Mouse (Mus musculus) lung, embryonic 14.5 days (tissue): ENCODE measurements around the gene Gm49393. TPM values are rescaled to one million over a fixed set of nuclear protein-coding genes. Genes with fewer than 3 reads are reported as not detected.

Source experiments
- ATAC-seq: fragments of 200-750 bp; cut with Nextera tagmentation; 2 replicates; pipeline ENCODE4 v1.8.0; 2017; ENCODE audit warnings: mild to moderate bottlenecking, moderate TSS enrichment, moderate library complexity; ENCODE audit not compliant: insufficient read depth
- DNase-seq: peaks from one replicate; pipeline ENCODE4 v3.0.0-alpha.2; 2015
- H3K27ac ChIP-seq: fragments of 300-500 bp; sonication (generic); 2 replicates; pipeline ENCODE4 v1.5.1; 2014; ENCODE audit warnings: low read depth, mild to moderate bottlenecking, moderate library complexity
- H3K27me3 ChIP-seq: fragments of 300-500 bp; sonication (generic); 2 replicates; pipeline ENCODE4 v1.6.1; 2014; ENCODE audit warnings: low read length, control low read depth; ENCODE audit not compliant: insufficient read depth
- H3K36me3 ChIP-seq: fragments of 300-500 bp; sonication (generic); 2 replicates; pipeline ENCODE4 v1.6.1; 2014; ENCODE audit warnings: control low read depth; ENCODE audit not compliant: insufficient read depth
- H3K4me1 ChIP-seq: fragments of 300-500 bp; sonication (generic); 2 replicates; pipeline ENCODE4 v1.6.1; 2014; ENCODE audit warnings: antibody characterized with exemption, control low read depth; ENCODE audit not compliant: insufficient read depth
- H3K4me2 ChIP-seq: fragments of 300-500 bp; sonication (generic); 2 replicates; pipeline ENCODE4 v1.6.1; 2014; ENCODE audit warnings: mild to moderate bottlenecking
- H3K4me3 ChIP-seq: fragments of 300-500 bp; sonication (generic); 2 replicates; pipeline ENCODE4 v1.5.1; 2014; ENCODE audit warnings: low read depth, low read length
- H3K9ac ChIP-seq: fragments of 300-500 bp; sonication (generic); 2 replicates; pipeline ENCODE4 v1.6.1; 2014
- H3K9me3 ChIP-seq: fragments of 300-500 bp; sonication (generic); 2 replicates; pipeline ENCODE4 v1.6.1; 2016; ENCODE audit warnings: low read depth, low read length, control low read depth
- CTCF ChIP-seq: IDR thresholded peaks from 2 replicates; pipeline ENCODE4 v1.5.1; 2016; ENCODE audit warnings: antibody characterized with exemption, low read depth
- WGBS: fragments of 180-500 bp; shearing (Covaris S2); extraction: QIAGEN DNeasy Blood & Tissue Kit; methylation state at CpG from one replicate; pipeline ENCODE4 v1.1.7; 2014; 5-methylcytosine and 5-hydroxymethylcytosine counted together
- polyA plus RNA-seq: library from polyadenylated mRNA; unstranded; fragments of >200 nt; fragmentation: Nextera tagmentation; extraction: Ambion mirVana; gene quantifications from 2 replicates; pipeline ENCODE4 v1.2.1, GENCODE M21; 2014

The Gm49393 gene
- polyA plus RNA-seq, 1 experiment from 2014 or later: not detected

DNA sequence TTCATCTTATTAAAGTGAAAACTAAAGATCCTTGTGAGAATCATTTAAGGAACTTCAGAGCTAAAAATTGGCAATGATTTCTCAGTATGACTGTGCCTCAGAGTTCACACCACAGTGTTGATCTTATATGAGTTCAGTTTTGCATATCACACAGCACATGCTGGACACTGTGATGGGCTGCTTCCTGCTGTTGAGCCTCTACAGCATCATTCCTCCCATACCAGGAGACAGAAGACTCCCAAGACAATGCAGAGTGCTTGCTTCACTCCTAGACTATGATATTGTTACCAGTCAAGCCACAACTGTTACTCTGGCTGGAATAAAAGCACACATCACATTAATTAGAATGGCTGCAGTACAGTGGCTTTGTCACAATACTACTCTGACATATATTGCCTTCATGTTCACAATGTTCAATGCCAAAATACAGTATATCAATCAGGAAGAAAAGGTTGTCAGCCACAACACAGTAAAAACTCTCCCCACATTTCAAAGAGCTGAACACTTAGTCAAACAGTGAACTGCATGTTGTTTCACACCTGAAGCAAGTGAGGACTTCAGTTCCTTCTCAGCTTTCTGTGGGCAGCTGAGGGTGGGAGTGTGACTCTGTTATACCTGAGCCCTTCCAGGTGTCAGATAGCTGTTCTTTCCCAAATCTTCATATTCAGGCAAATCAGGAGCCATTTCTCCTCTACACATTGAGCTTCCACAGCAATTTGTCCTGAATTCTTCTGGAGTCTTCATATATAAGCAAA, 39.8 kb downstream of the Gm49393 start:
- no peak overlapping the region for H3K27ac ChIP-seq
- H3K9ac ChIP-seq: no peak overlapping the region
- TF ChIP-seq CTCF: no peak
- H3K4me3 ChIP-seq: no peak overlapping the region
- no peak overlapping the region for H3K4me2 ChIP-seq
- no peaks in the 10 kb centered on the region for H3K36me3 ChIP-seq
- no peak for DNase-seq
- ATAC-seq: no peak
- no peaks in the 10 kb centered on the region for H3K27me3 ChIP-seq
- H3K4me1 ChIP-seq: no peaks in the 10 kb centered on the region
- H3K9me3 ChIP-seq: no peaks in the 10 kb centered on the region

DNA sequence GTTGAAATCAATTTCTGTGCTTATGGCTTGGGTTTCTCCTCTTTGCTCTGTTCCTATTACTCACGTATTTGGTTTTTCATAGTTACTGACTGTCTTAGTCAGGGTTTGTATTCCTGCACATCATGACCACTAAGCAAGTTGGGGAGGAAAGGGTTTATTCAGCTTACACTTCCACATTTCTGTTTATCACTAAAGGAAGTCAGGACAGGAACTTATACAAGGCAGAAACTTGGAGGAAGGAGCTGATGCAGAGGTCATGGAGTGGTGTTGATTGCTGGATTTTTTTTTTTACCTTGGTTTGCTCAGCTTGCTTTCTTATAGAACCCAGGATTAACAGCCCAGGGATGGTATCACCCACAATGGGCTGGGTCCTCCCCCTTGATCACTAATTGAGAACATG, 43.1 kb downstream of the Gm49393 start:
- Histone ChIP-seq H3K27ac (no peak overlapping the region), H3K4me1 (no peaks in the 10 kb centered on the region), H3K36me3 (no peaks in the 10 kb centered on the region), H3K4me3 (no peak overlapping the region), H3K27me3 (no peaks in the 10 kb centered on the region), H3K9ac (no peak overlapping the region), H3K9me3 (no peaks in the 10 kb centered on the region), H3K4me2 (no peak overlapping the region)
- no peak for DNase-seq
- no peak for ATAC-seq
- no peak for TF ChIP-seq CTCF
- 72% methylated on average over 1 of the region's 1 CpGs for WGBS

DNA sequence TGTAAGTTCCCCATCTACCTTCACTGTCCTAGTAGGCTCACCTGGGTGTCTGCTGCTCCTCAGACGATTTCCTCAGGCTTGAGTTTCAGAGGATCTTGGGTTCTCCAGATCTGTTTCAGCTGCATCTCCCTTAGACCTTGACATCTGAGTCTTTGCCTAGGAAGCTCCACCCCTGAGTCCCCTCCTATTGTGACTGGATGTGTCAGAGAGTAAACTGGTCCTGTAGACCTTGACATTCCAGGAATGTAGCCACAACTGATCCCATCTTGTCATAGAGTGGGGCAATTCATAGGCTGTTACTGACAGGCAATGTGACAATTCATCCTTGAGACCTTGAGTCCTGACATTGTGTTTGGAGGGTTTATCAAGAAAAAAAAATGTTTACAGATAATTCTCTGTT, 71.1 kb downstream of the Gm49393 start, which contains the start of gene 4930486L24Rik:
Gene 4930486L24Rik (minus strand): TSS at position 195 of the 400 bp plus-strand sequence.
- H3K4me1 ChIP-seq: no peaks in the 10 kb centered on the region
- H3K9ac ChIP-seq: no peak within 1 kb of the TSS
- no peak for ATAC-seq
- no peak within 1 kb of the TSS for H3K4me2 ChIP-seq
- no peak for DNase-seq
- no peak within 1 kb of the TSS for H3K4me3 ChIP-seq
- 62% methylated on average over 1 of the region's 1 CpGs for WGBS
- no peak for TF ChIP-seq CTCF
- no peaks in the 10 kb centered on the region for H3K36me3 ChIP-seq
- H3K27me3 ChIP-seq: no peaks in the 10 kb centered on the region
- H3K27ac ChIP-seq: no peak within 1 kb of the TSS
- no peaks in the 10 kb centered on the region for H3K9me3 ChIP-seq

DNA sequence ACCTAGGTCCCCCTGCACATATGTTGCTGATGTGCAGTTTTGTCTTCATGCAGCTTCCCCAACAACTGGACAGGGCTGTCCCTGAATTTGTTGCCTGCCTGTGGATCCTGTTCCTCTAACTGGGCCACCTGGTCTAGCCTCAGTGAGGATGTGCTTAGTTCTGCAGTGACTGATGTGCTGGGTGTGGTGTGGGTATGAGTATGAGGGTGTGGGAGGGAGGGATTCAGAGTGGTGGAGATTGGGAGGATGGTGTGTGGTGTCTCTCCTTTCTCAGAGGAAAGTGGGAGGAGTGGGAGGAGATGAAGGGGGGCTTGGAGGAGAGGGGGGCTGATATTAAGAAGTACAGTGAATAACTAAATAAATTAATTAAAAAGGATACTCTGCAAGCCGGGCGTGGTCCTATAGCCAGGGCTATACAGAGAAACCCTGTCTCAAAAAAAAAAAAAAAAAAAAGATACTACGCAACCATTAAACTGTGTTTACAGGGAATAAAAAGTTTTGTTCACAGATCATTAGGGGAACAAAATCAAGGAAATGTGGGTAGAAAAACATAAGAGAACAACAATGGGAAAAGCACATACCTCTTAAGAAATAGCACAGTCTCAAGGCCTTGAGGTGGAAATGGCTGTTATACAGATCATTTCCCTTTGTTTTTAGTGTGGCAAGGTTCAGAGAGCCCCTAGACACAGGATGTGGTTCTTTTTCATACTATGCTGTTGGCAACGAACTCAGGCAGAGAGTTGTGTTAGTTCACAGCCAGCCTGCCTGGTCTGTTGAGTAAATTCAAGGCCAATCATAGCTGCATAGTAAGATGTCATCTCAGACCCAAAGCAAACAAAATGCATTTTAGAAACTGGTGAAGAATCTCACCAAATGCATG, 86.9 kb downstream of the Gm49393 start:
- H3K27ac ChIP-seq: 0 out of 2 replicates have a peak overlapping the region, but pooled peaks have one; percentile 30
- DNase-seq: peak; percentile 43

DNA sequence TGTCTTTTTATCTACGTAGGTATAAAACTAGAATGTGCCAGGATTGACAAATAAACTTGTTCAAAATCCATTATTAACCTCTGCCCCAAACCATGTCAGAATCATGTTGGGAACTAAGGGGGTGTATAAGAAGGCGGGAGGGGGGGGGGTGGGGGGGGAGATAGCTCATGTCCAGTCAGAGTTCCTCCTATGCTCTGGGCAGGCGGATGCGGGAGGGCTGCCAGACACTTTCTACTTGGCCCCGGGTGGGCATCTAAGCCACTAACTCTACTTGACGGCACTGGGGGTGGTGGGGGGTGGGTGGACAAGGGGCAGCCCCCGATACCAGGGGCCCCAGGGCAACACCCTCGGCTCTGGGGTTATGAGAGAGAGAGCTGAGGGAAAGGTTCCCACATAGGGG, 92.2 kb downstream of the Gm49393 start:
- H3K9ac ChIP-seq: no peak overlapping the region
- H3K4me2 ChIP-seq: no peak overlapping the region
- H3K27ac ChIP-seq: no peak overlapping the region
- no peak for ATAC-seq
- no peaks in the 10 kb centered on the region for H3K27me3 ChIP-seq
- 73% methylated on average over 8 of the region's 8 CpGs for WGBS
- no peaks in the 10 kb centered on the region for H3K9me3 ChIP-seq
- H3K4me3 ChIP-seq: no peak overlapping the region
- no peaks in the 10 kb centered on the region for H3K4me1 ChIP-seq
- H3K36me3 ChIP-seq: no peaks in the 10 kb centered on the region
- no peak for DNase-seq
- no peak for TF ChIP-seq CTCF

More for the DNA sequence above, 86.9 kb downstream of the Gm49393 start:
- ATAC-seq: no peak; the same call in 1 of the 2 replicates
- Histone ChIP-seq H3K4me1 (no peaks in the 10 kb centered on the region), H3K36me3 (no peaks in the 10 kb centered on the region), H3K4me2 (no peak overlapping the region), H3K9me3 (no peaks in the 10 kb centered on the region), H3K9ac (no peak overlapping the region), H3K27me3 (no peaks in the 10 kb centered on the region), H3K4me3 (no peak overlapping the region)
- 73% methylated on average over 4 of the region's 4 CpGs for WGBS
- no peak for TF ChIP-seq CTCF

DNA sequence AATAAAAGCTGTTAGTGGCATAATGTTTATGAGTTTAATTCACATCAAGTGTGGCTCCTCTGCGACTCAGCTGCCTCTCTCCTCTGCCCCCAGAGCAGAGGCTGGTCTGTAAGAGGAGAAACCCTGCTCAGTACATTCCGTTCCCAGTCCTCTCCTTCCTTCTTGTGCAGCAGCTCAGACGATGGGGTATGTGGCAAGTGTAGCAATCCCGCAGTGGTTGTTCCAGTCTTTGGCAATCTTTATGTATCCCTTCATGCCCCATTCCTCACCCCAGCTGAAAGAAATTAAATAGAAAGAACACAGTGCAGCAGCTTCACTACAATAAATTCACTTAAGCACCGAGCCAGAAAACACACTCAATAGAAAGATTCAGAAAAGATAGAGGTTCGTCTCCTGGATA, 92.7 kb downstream of the Gm49393 start:
- Histone ChIP-seq H3K27me3 (no peaks in the 10 kb centered on the region), H3K27ac (no peak overlapping the region), H3K4me1 (no peaks in the 10 kb centered on the region), H3K9ac (no peak overlapping the region), H3K9me3 (no peaks in the 10 kb centered on the region), H3K4me3 (no peak overlapping the region), H3K4me2 (no peak overlapping the region), H3K36me3 (no peaks in the 10 kb centered on the region)
- TF ChIP-seq CTCF: no peak
- WGBS: 73% methylated on average over 6 of the region's 6 CpGs
- no peak for ATAC-seq
- no peak for DNase-seq

DNA sequence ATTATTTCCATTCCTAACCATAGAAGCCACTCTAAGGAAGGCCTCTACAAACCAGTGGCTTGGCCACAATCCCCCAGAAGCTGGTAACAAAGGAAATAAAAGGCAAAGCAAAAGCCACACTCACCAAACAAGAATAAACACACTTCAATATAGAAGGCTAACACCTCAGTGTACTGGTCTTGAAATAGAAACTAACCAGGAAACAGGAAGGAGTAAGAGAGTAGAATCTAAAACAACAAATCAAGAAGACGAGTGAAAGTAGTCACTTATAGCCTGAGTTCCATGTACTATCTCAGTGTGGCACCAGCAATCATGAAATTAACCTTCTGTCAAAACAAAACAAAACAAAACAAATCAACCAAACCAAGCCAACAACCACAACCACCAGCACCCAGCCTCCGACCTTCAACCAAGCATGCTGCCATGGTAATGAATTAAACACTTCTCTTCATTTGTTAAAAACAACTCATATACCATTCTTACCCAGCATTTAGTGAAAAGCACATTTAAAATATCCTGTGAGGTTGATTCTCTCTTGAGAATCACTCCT, 96.0 kb downstream of the Gm49393 start:
- ATAC-seq (no peak), DNase-seq (no peak)
- no peak overlapping the region for H3K9ac ChIP-seq

More for the DNA sequence above, 96.0 kb downstream of the Gm49393 start:
- no peaks in the 10 kb centered on the region for H3K27me3 ChIP-seq
- H3K4me2 ChIP-seq: no peak overlapping the region
- no peaks in the 10 kb centered on the region for H3K9me3 ChIP-seq
- no peak overlapping the region for H3K27ac ChIP-seq
- 60% methylated on average over 2 of the region's 2 CpGs for WGBS
- no peaks in the 10 kb centered on the region for H3K4me1 ChIP-seq
- no peak for TF ChIP-seq CTCF
- no peaks in the 10 kb centered on the region for H3K36me3 ChIP-seq
- no peak overlapping the region for H3K4me3 ChIP-seq
